Mouse (Mus musculus) kidney, embryonic 14.5 days (tissue): Measurements from ENCODE around the gene Sirt4. TPM values are rescaled to one million over a fixed set of nuclear protein-coding genes. Genes with fewer than 3 reads are reported as not detected.

Experiments
- ATAC-seq: fragments of 200-750 bp; cut with Nextera tagmentation; 2 replicates; pipeline ENCODE4 v1.8.0; 2017; ENCODE audit warnings: moderate number of reproducible peaks, mild to moderate bottlenecking, moderate TSS enrichment, moderate library complexity; ENCODE audit not compliant: low FRiP score, low TSS enrichment
- H3K27ac ChIP-seq: fragments of 300-500 bp; sonication (generic); 2 replicates; pipeline ENCODE4 v1.5.1; 2014; ENCODE audit warnings: low read depth, mild to moderate bottlenecking, low read length, moderate library complexity, mixed read lengths
- H3K27me3 ChIP-seq: fragments of 300-500 bp; sonication (generic); 2 replicates; pipeline ENCODE4 v1.6.1; 2014; ENCODE audit warnings: mild to moderate bottlenecking, low read length; ENCODE audit not compliant: control insufficient read depth, insufficient read depth
- H3K36me3 ChIP-seq: fragments of 300-500 bp; sonication (generic); 2 replicates; pipeline ENCODE4 v1.6.1; 2014; ENCODE audit warnings: low read length, mixed read lengths; ENCODE audit not compliant: control insufficient read depth, insufficient read depth
- H3K4me1 ChIP-seq: fragments of 300-500 bp; sonication (generic); 2 replicates; pipeline ENCODE4 v1.6.1; 2014; ENCODE audit warnings: low read length, mixed read lengths; ENCODE audit not compliant: control insufficient read depth, insufficient read depth
- H3K4me2 ChIP-seq: fragments of 300-500 bp; sonication (generic); replicated peaks from 2 replicates; pipeline ENCODE4 v1.6.1; 2014; ENCODE audit warnings: low read depth, mild to moderate bottlenecking, low read length
- H3K4me3 ChIP-seq: fragments of 300-500 bp; sonication (generic); 2 replicates; pipeline ENCODE4 v1.5.1; 2014; ENCODE audit warnings: mild to moderate bottlenecking, low read length
- H3K9ac ChIP-seq: fragments of 300-500 bp; sonication (generic); 2 replicates; pipeline ENCODE4 v1.6.1; 2014; ENCODE audit warnings: low read depth, mild to moderate bottlenecking, low read length, moderate library complexity
- H3K9me3 ChIP-seq: fragments of 300-500 bp; sonication (generic); 2 replicates; pipeline ENCODE4 v1.6.1; 2016; ENCODE audit warnings: low read length; ENCODE audit not compliant: control insufficient read depth
- WGBS: fragments of 180-500 bp; shearing (Covaris S2); extraction: QIAGEN DNeasy Blood & Tissue Kit; methylation state at CpG from one replicate; pipeline ENCODE4 v1.1.7; 2014; 5-methylcytosine and 5-hydroxymethylcytosine counted together
- polyA plus RNA-seq: library from polyadenylated mRNA; unstranded; fragments of >200 nt; fragmentation: Nextera tagmentation; extraction: Ambion mirVana; gene quantifications from 2 replicates; pipeline ENCODE4 v1.2.1, GENCODE M21; 2014

The Sirt4 gene
- polyA plus RNA-seq, 1 experiment from 2014 or later, result 20.9 TPM

GRCm38 (mm10) chr5:115431061-115431897 is 53.2 kb downstream of the Sirt4 start:
- Histone ChIP-seq H3K27me3 (peaks cover 5% of the 10 kb centered on the region; the same call in 1 of the 2 replicates), H3K27ac (peak overlapping the region; percentile 18; the same call in 1 of the 2 replicates)

GRCm38 (mm10) chr5:115430187-115430960 is 54.2 kb downstream of the Sirt4 start:
- H3K9me3 ChIP-seq, result no peaks in the 10 kb centered on the region
- H3K4me3 ChIP-seq, result peak overlapping the region; percentile 96
- peaks cover 32% of the 10 kb centered on the region for H3K4me1 ChIP-seq
- peak overlapping the region; percentile 99 for H3K9ac ChIP-seq
- peaks cover 22% of the 10 kb centered on the region for H3K36me3 ChIP-seq
- ATAC-seq, result peak; percentile 36
- under 1% methylated on average over 52 of the region's 73 CpGs for WGBS
- H3K27ac ChIP-seq, result peak overlapping the region; percentile 89
- H3K27me3 ChIP-seq, result peaks cover 5% of the 10 kb centered on the region; the same call in 1 of the 2 replicates
- H3K4me2 ChIP-seq, result peak overlapping the region; percentile 85

More at GRCm38 (mm10) chr5:115431061-115431897, 53.2 kb downstream of the Sirt4 start:
- peak overlapping the region; percentile 85 for H3K4me2 ChIP-seq
- 13% methylated on average over 14 of the region's 14 CpGs for WGBS
- H3K4me3 ChIP-seq, result peak overlapping the region; percentile 96
- no peaks in the 10 kb centered on the region for H3K9me3 ChIP-seq
- peaks cover 25% of the 10 kb centered on the region for H3K36me3 ChIP-seq
- H3K9ac ChIP-seq, result peak overlapping the region; percentile 99
- ATAC-seq, result no peak
- H3K4me1 ChIP-seq, result peaks cover 41% of the 10 kb centered on the region

- peak within 1 kb of the TSS; percentile 96 for H3K4me3 ChIP-seq
- peaks cover 24% of the 10 kb centered on the region; the same call in 1 of the 2 replicates for H3K4me1 ChIP-seq
- H3K36me3 ChIP-seq, result peaks cover 17% of the 10 kb centered on the region
- ATAC-seq, result peak; percentile 82
- H3K27me3 ChIP-seq, result peaks cover 5% of the 10 kb centered on the region; the same call in 1 of the 2 replicates
- peak within 1 kb of the TSS; percentile 89 for H3K27ac ChIP-seq
- WGBS, result under 1% methylated on average over 61 of the region's 117 CpGs
- H3K9me3 ChIP-seq, result no peaks in the 10 kb centered on the region
- H3K9ac ChIP-seq, result peak within 1 kb of the TSS; percentile 99
- H3K4me2 ChIP-seq, result peak within 1 kb of the TSS; percentile 85
Observed at GRCm38 (mm10) chr5:115429359-115430186, 55.0 kb downstream of the Sirt4 start, which contains the start of gene Msi1. Gene Msi1 (plus strand): TSS chr5:115429599.

GRCm38 (mm10) chr5:115428831-115429358 is 55.6 kb downstream of the Sirt4 start:
- H3K9ac ChIP-seq, result peak overlapping the region; percentile 99
- ATAC-seq, result 0 out of 2 replicates have a peak, but pooled peaks have one; percentile 4
- peak overlapping the region; percentile 96 for H3K4me3 ChIP-seq
- peak overlapping the region; percentile 24; the same call in 1 of the 2 replicates for H3K27ac ChIP-seq
- peak overlapping the region; percentile 85 for H3K4me2 ChIP-seq
- peaks cover 11% of the 10 kb centered on the region for H3K36me3 ChIP-seq
- peaks cover 17% of the 10 kb centered on the region; the same call in 1 of the 2 replicates for H3K4me1 ChIP-seq
- H3K27me3 ChIP-seq, result peaks cover 5% of the 10 kb centered on the region; the same call in 1 of the 2 replicates
- 2% methylated on average over 20 of the region's 20 CpGs for WGBS
- no peaks in the 10 kb centered on the region for H3K9me3 ChIP-seq

Other genes starting within 250 kb of the Sirt4 start
- 116 and 120 TPM in 2 replicates for gene Pop5, start 248.9 kb downstream of the Sirt4 start, polyA plus RNA-seq
- 81.9 TPM in 2 replicates for gene Rnf10, start 211.8 kb downstream of the Sirt4 start, polyA plus RNA-seq
- 39.7 and 58.8 TPM in 2 replicates for gene Coq5, start 205.1 kb downstream of the Sirt4 start, polyA plus RNA-seq
- gene Dynll1, start 183.7 kb downstream of the Sirt4 start, polyA plus RNA-seq, result 1,720 and 2,039 TPM in 2 replicates
- gene Srsf9, start 157.5 kb downstream of the Sirt4 start, polyA plus RNA-seq, result 320 and 334 TPM in 2 replicates
- gene Gatc, start 143.5 kb downstream of the Sirt4 start, polyA plus RNA-seq, result 35.8 and 36.9 TPM in 2 replicates
- 56.2 and 62.2 TPM in 2 replicates for gene Triap1, start 143.5 kb downstream of the Sirt4 start, polyA plus RNA-seq
- 911 and 1,119 TPM in 2 replicates for gene Cox6a1, start 135.7 kb downstream of the Sirt4 start, polyA plus RNA-seq
- gene Msi1, start 55.1 kb downstream of the Sirt4 start, polyA plus RNA-seq, result 26.2 and 34.0 TPM in 2 replicates
- 0.46 and 0.57 TPM in 2 replicates for gene Pla2g1b, start 18.5 kb downstream of the Sirt4 start, polyA plus RNA-seq
- gene Pxn, start 22.0 kb upstream of the Sirt4 start, polyA plus RNA-seq, result 21.9 and 22.4 TPM in 2 replicates
- 1,879 and 2,111 TPM in 2 replicates for gene Rplp0, start 74.7 kb upstream of the Sirt4 start, polyA plus RNA-seq
- 44.3 and 56.0 TPM in 2 replicates for gene Gcn1l1, start 80.5 kb upstream of the Sirt4 start, polyA plus RNA-seq
- gene Rab35, start 147.2 kb upstream of the Sirt4 start, polyA plus RNA-seq, result 17.7 and 18.6 TPM in 2 replicates
- gene Bicdl1, start 246.9 kb upstream of the Sirt4 start, polyA plus RNA-seq, result 10.5 and 10.8 TPM in 2 replicates